Mouse (Mus musculus) regulatory T cell (primary cell): ENCODE data around the gene Clec3a.

ENCODE experiments used
- in situ Hi-C: fragments of 300-600 bp; cut with MboI, MseI; formaldehyde crosslinking; loops from one replicate; pipeline ENCODE4 v1.15.1; 2025; ENCODE audit warnings: high pct_unique_total_duplicates

Gene Clec3a

GRCm38 (mm10) chr8:114455953-114456352 is 38.1 kb downstream of the Clec3a start:
- in situ Hi-C loops, result no loop called here

DNA sequence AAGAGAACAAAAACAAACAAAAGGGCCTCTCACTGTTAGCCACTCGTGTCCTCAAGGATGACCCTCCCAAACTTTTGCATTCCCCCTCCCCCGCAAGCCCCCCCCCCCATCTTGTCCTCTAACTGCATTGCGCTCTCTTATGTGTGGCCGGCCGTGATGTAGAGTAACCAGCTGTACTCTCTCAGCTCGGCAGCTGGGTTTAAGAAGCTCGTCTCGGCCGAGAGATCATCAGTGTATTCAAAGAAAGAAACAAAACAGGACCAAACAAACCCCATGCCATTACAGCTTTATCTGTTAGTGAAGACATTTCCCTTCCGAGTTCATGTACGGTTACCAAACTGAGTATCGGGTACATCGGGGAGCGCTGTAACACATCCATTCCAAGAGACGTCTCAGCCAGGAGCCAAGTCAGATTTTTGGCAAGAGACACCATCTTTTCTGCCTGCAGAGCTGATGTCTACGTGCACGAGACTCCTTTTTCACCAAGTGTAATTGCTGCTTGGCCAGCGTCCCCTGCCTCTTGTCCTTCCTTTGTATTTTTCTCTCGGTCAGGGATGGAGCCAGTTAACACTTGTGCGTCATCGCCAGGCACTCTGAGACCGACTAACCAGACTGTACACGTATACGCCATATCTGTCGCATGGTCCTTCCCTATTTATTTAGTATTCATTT is 40.4 kb downstream of the Clec3a start:
- in situ Hi-C loops, result no loop called here

DNA sequence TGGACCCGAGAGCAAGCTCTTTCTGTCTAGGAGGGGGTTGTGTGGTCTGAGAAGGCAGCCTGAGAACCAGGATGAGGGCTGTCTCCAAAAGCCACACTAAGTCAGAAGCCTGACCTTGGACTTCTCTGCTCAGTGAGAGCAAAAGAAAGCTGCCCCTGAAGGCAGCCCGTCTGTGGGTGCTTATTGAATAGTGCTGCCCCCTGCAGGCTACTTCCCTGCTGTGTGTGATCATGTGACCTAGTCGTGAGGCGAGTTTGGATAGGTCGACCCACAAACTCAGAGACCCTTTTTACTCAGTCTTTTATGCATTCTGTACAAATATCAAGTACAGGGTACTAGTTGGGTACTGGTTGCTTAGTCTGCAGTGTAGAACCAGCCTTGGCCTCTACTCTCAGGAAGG is 42.7 kb downstream of the Clec3a start:
- in situ Hi-C loops, result no loop called here

- in situ Hi-C loops, result no loop called here
Observed at GRCm38 (mm10) chr8:114462591-114462990, 44.7 kb downstream of the Clec3a start.

DNA sequence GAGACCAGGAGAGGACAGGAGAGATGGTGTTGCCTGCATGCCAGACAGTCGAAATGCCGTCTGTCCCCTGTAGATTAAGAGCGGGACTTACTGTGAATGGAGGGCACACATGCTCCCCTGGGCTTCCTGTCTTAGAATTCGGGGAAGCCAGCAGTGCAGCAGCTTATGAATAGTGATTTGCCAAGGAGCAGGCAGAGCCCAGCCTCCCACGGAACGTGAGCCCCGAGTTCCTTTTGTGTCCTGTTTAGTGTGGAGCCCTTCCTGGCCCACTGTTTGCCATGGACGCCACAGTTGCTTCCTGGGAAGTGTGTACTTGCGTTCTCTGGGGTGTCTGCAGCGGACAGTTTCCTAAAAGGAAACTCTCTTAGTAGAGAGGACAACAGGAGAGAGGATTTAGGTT is 45.4 kb downstream of the Clec3a start:
- in situ Hi-C loops, result no loop called here

DNA sequence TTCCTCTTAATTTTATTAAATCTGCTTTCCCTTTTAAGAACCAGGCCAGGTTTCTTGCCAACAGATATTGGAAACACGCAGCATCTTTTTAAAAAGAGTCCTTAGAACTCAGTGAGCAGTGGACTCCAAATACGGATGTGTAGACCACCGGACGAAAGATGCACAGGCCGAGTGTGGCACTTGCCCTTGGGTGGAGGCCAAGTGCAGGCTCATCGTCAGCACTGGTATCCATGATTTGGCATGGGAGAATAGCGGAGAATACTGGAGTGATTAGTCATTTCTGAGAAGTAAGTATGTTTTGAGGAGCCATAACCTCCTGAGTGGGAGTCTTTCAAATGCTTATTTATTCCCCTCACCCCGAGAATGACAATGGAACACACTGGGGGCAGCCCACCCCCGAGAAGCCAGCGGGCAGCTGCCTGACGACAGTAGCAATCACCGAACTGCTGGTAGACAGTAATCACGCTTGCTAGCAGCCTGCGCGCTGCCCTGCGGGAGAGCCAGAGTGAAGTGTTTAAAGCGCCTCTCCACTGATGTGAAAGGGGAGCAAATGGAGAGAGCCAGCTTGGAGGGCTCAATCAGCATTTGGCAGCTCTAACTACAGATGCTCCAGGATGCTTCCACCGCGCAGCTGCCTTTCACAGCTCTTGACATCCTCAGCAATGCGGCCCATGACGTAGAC is 50.8 kb downstream of the Clec3a start:
- in situ Hi-C loops, result no loop called here

DNA sequence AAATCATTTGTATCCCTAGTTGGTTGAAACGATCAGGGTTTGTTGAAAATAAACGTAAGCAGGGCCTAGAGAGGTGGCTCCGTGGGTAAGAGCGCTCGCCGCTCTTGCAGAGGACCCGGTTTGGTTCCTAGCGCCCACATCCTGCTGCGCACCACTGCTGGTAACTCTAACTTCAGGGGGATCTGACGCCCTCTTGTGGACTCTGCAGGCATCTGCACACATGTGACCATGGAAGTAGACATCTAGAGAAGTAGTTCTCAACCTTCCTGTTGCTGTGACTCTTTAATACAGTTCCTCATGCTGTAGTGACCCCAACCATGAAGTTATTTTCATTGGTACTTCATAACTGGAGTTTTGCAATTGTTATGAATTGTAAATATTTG is 51.3 kb downstream of the Clec3a start:
- in situ Hi-C loops, result no loop called here

DNA sequence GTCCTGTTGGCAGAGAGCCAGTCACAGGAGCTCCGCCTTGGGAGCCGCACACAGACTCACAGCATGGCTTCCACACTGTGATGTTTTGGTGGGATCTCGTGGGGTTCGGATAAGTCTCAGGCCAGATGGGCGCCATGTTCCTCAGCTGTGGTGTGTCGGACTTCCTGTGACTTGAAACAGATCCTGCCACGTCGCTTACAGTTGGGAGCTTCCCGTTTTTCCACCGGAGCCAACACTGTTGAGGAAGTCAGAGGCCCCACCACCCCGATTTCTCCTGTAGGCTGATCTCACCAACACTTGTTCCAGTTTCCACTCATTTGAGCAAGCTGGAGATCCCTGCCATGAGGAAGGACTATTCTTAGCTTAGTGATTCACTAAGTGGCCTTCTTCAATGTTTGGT is 55.7 kb downstream of the Clec3a start:
- in situ Hi-C loops, result no loop called here
